Mouse (Mus musculus) olfactory bulb, adult 2 months (tissue): ENCODE measurements around the gene Gdpd3.

Experiments
- CTCF ChIP-seq: fragments of 200-500 bp; IDR thresholded peaks from 2 replicates; pipeline ENCODE4 v1.5.1; 2012; ENCODE audit warnings: low read depth, mild to moderate bottlenecking, low read length, moderate library complexity; ENCODE audit not compliant: insufficient read depth
- POLR2A ChIP-seq: fragments of 200-500 bp; IDR thresholded peaks from 2 replicates; pipeline ENCODE4 v1.6.1; 2012; ENCODE audit warnings: mild to moderate bottlenecking, low read depth, low read length, moderate library complexity; ENCODE audit not compliant: insufficient read depth

- TF ChIP-seq POLR2A = peak; percentile 91
- peak; percentile 10; the same call in 1 of the 2 replicates for TF ChIP-seq CTCF
These were observed 32.9 kb downstream of the Gdpd3 start for GRCm38 (mm10) chr7:126799050-126799467.
